ENCODE assay signal across 25 mouse cellular contexts in the genomic region with DNA sequence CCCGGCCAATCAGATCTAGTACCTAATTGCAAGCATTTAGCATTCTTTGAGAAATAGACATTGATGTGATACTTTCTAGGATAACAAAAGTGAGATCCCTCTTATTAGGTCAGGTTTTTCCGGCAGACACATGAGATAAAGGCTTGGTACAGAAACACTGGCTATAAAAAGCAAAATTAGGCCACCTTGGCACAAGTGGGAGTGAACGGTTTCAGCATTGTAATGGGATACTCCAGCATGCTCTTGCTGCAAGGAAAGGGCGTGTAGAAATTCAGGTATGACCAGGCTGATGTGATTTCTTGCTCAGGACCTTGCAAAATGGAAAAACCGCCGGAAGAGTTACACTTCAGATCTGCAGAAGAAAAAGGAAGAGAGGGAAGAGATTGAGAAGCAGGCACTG.
"Had no signal": no experiment of that assay in that cellular context is flagged by ENCODE, and none has a peak within 500 bp of the region (broad histone marks: within the 10 kb centered on the region; RNA-seq: fewer than 3 reads in every experiment).

No protein-coding gene starts in this region.

- H3K4me2 ChIP-seq: heart, embryonic 13.5 days; heart, embryonic 15.5 days; hindbrain, embryonic 13.5 days; hindbrain, embryonic 15.5 days; intestine, embryonic 15.5 days; limb, embryonic 12.5 days; liver, embryonic 11.5 days; liver, embryonic 13.5 days; liver, embryonic 15.5 days had no signal

- H3K4me1 ChIP-seq: hindbrain, embryonic 13.5 days; hindbrain, embryonic 15.5 days; intestine, embryonic 15.5 days; liver, embryonic 13.5 days; liver, embryonic 15.5 days had no signal

- H3K9ac ChIP-seq: heart, embryonic 13.5 days; heart, embryonic 15.5 days; hindbrain, embryonic 13.5 days; hindbrain, embryonic 15.5 days; intestine, embryonic 15.5 days; limb, embryonic 12.5 days; liver, embryonic 13.5 days; liver, embryonic 15.5 days had no signal

- H3K4me3 ChIP-seq: heart, embryonic 10.5 days; heart, embryonic 13.5 days; heart, embryonic 15.5 days; hindbrain, embryonic 13.5 days; hindbrain, embryonic 15.5 days; intestine, embryonic 15.5 days; layer of hippocampus, adult 2 months; left cerebral cortex, adult 2 months; limb, embryonic 10.5 days; limb, embryonic 12.5 days; liver, embryonic 13.5 days; liver, embryonic 15.5 days had no signal

- H3K36me3 ChIP-seq: hindbrain, embryonic 13.5 days; hindbrain, embryonic 15.5 days; limb, embryonic 10.5 days; limb, embryonic 12.5 days; liver, embryonic 13.5 days; liver, embryonic 15.5 days had no signal

- H3K27me3 ChIP-seq: heart, embryonic 13.5 days; heart, embryonic 15.5 days; hindbrain, embryonic 13.5 days; hindbrain, embryonic 15.5 days; intestine, embryonic 15.5 days; limb, embryonic 12.5 days; liver, embryonic 13.5 days; liver, embryonic 15.5 days had no signal

- DNase-seq: gastrocnemius, postnatal 10 days; heart, adult 18-20 months; heart, postnatal 14 days; heart, postnatal 36 days; kidney, adult 18-20 months; kidney, adult 8-10 months; kidney, postnatal 10 days; kidney, postnatal 25 days; kidney, postnatal 4 days; liver; liver, embryonic 13.5 days had no signal

- H3K27ac ChIP-seq: heart, embryonic 10.5 days; heart, embryonic 13.5 days; heart, embryonic 15.5 days; hindbrain, embryonic 13.5 days; hindbrain, embryonic 15.5 days; intestine, embryonic 15.5 days; layer of hippocampus, adult 2 months; left cerebral cortex, adult 2 months; limb, embryonic 10.5 days; limb, embryonic 12.5 days; liver, embryonic 13.5 days; liver, embryonic 15.5 days had no signal

- ATAC-seq: inflammation-experienced regulatory T-cells, adult 6 months; intestine, embryonic 15.5 days; intestine, postnatal 0 days had no signal

- H3K9me3 ChIP-seq: heart, embryonic 10.5 days; heart, embryonic 13.5 days; heart, embryonic 15.5 days; hindbrain, embryonic 13.5 days; hindbrain, embryonic 15.5 days; intestine, embryonic 15.5 days; limb, embryonic 10.5 days; limb, embryonic 12.5 days; liver, embryonic 13.5 days; liver, embryonic 15.5 days had no signal
